Mouse (Mus musculus) hindbrain, embryonic 12.5 days (tissue): ENCODE data around the gene Ccr5. TPM values are rescaled to one million over a fixed set of nuclear protein-coding genes. Genes with fewer than 3 reads are reported as not detected.
"Not testable (repeated sequence)": the region's sequence is repeated elsewhere in the genome, so short reads cannot be mapped to it uniquely, and the experiment has no call there.

Source experiments
- ATAC-seq: fragments of 200-750 bp; cut with Nextera tagmentation; 2 replicates; pipeline ENCODE4 v1.8.0; 2017; ENCODE audit warnings: moderate TSS enrichment; ENCODE audit not compliant: low FRiP score
- H3K27ac ChIP-seq: fragments of 300-500 bp; sonication (generic); 2 replicates; pipeline ENCODE4 v1.5.1; 2016; ENCODE audit warnings: mild to moderate bottlenecking
- H3K27me3 ChIP-seq: fragments of 300-500 bp; sonication (generic); 2 replicates; pipeline ENCODE4 v1.6.1; 2016; ENCODE audit warnings: mild to moderate bottlenecking
- H3K36me3 ChIP-seq: fragments of 300-500 bp; sonication (generic); 2 replicates; pipeline ENCODE4 v1.6.1; 2016; ENCODE audit warnings: mild to moderate bottlenecking
- H3K4me1 ChIP-seq: fragments of 300-500 bp; sonication (generic); 2 replicates; pipeline ENCODE4 v1.6.1; 2016
- H3K4me2 ChIP-seq: fragments of 300-500 bp; sonication (generic); replicated peaks from 2 replicates; pipeline ENCODE4 v1.6.1; 2016; ENCODE audit warnings: mild to moderate bottlenecking
- H3K4me3 ChIP-seq: fragments of 300-500 bp; sonication (generic); 2 replicates; pipeline ENCODE4 v1.5.1; 2016; ENCODE audit warnings: mild to moderate bottlenecking
- H3K9ac ChIP-seq: fragments of 300-500 bp; sonication (generic); 2 replicates; pipeline ENCODE4 v1.6.1; 2016; ENCODE audit warnings: mild to moderate bottlenecking, moderate library complexity
- H3K9me3 ChIP-seq: fragments of 300-500 bp; sonication (generic); replicated peaks from 2 replicates; pipeline ENCODE4 v1.6.1; 2016; ENCODE audit warnings: mild to moderate bottlenecking
- WGBS: fragments of 180-500 bp; shearing (Covaris S2); methylation state at CpG from one replicate; pipeline ENCODE4 v1.1.7; 2016; 5-methylcytosine and 5-hydroxymethylcytosine counted together
- polyA plus RNA-seq: library from polyadenylated mRNA; unstranded; fragments of >200 nt; fragmentation: Nextera tagmentation; extraction: Ambion mirVana; gene quantifications from 2 replicates; pipeline ENCODE4 v1.2.1, GENCODE M21; 2016

Gene Ccr5
- 0.90 and 1.1 TPM in 2 replicates for polyA plus RNA-seq

GRCm38 (mm10) chr9:124121387-124122184 lies at the start of gene Ccr5:
Gene Ccr5 (plus strand): TSS chr9:124121543.
- no peak for ATAC-seq

GRCm38 (mm10) chr9:124079803-124080202 lies 41.5 kb upstream of the Ccr5 start:
- H3K4me2 ChIP-seq = no peak overlapping the region
- no peak overlapping the region for H3K9ac ChIP-seq
- ATAC-seq = no peak
- no peaks in the 10 kb centered on the region for H3K27me3 ChIP-seq
- no peak overlapping the region for H3K4me3 ChIP-seq
- no peaks in the 10 kb centered on the region for H3K36me3 ChIP-seq
- WGBS = 71% methylated on average over 4 of the region's 4 CpGs
- H3K4me1 ChIP-seq = no peaks in the 10 kb centered on the region
- H3K9me3 ChIP-seq = no peaks in the 10 kb centered on the region
- no peak overlapping the region for H3K27ac ChIP-seq

More at GRCm38 (mm10) chr9:124121387-124122184, at the start of gene Ccr5:
- Histone ChIP-seq H3K4me3 (no peak within 1 kb of the TSS), H3K36me3 (no peaks in the 10 kb centered on the region), H3K9ac (no peak within 1 kb of the TSS), H3K4me1 (no peaks in the 10 kb centered on the region), H3K27me3 (no peaks in the 10 kb centered on the region), H3K4me2 (no peak within 1 kb of the TSS), H3K9me3 (no peaks in the 10 kb centered on the region), H3K27ac (no peak within 1 kb of the TSS)
- WGBS = 81% methylated on average over 3 of the region's 3 CpGs

DNA sequence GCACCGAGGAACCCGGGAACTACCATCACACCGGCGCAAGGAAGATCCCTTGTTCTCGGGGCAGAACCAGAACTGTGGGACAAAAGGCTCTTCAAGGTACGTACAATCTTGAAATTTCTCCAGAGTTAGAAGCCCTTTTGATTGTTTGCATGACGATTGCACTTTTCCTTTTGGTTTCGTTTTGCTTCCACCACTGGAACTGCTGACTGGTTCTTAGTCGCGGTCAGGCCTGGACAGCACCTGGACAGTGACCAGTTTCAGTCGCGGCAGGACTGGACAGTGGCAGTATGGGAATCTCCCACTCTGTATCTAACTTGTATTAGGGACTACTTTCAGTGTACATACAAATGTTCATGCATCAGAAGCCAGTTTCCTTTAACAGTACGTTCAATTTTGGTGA lies 40.9 kb upstream of the Ccr5 start:
- WGBS = 95% methylated on average over 13 of the region's 13 CpGs
- not testable (repeated sequence) for H3K4me1 ChIP-seq, H3K36me3 ChIP-seq, H3K4me3 ChIP-seq, H3K9me3 ChIP-seq, H3K27me3 ChIP-seq, H3K9ac ChIP-seq, H3K4me2 ChIP-seq, H3K27ac ChIP-seq, ATAC-seq

- H3K27ac ChIP-seq = no peak overlapping the region
- H3K27me3 ChIP-seq = no peaks in the 10 kb centered on the region
- H3K4me2 ChIP-seq = no peak overlapping the region
- ATAC-seq = no peak
- H3K36me3 ChIP-seq = no peaks in the 10 kb centered on the region
- WGBS = 86% methylated on average over 1 of the region's 1 CpGs
- H3K9me3 ChIP-seq = no peaks in the 10 kb centered on the region
- no peak overlapping the region for H3K9ac ChIP-seq
- no peaks in the 10 kb centered on the region for H3K4me1 ChIP-seq
- no peak overlapping the region for H3K4me3 ChIP-seq
Observed at GRCm38 (mm10) chr9:124090441-124090840, 30.9 kb upstream of the Ccr5 start.

DNA sequence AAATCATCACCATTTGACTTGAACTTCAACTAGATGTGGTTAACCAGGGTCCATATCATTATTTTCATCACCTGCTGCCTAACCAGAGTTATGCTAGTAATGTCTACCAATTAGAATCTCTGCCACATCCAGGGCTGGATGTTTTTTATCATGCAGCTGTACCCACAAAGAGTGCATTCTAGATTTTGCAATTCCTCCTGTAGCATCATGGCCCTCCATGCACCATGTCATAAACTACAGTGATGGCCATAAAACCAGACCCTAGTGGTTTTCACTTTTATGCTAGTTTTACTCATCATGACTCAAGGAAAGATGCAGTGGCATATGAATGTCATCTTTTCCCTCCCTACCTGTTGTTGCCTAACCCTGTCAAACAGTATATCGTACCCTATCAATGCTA lies 22.2 kb upstream of the Ccr5 start:
- WGBS = 90% methylated on average over 1 of the region's 1 CpGs
- no peak for ATAC-seq

DNA sequence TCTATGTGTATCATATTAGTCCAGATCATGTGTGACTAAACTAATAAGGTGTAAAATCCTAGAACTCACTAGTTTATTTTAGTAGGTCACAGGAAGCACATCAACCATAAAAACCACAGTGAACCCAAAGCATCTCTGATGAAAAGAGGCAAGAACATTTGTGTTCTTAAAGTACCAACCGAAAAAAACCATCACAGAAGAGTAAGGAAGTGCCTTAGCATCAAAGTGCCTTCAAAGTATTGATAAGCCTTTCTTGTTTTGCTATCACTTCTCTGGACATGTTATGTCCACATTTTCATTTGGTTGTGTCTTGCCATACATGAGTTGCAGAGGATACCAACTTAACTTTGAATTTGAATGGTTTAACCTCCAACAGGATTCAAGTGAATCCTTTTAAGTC lies 21.0 kb upstream of the Ccr5 start:
- ATAC-seq = no peak
- Histone ChIP-seq H3K4me3 (no peak overlapping the region), H3K4me1 (no peaks in the 10 kb centered on the region), H3K9me3 (no peaks in the 10 kb centered on the region), H3K36me3 (no peaks in the 10 kb centered on the region), H3K4me2 (no peak overlapping the region), H3K27me3 (no peaks in the 10 kb centered on the region), H3K9ac (no peak overlapping the region), H3K27ac (no peak overlapping the region)
- WGBS = 85% methylated on average over 1 of the region's 1 CpGs

More for the DNA sequence above, 22.2 kb upstream of the Ccr5 start:
- Histone ChIP-seq H3K9me3 (no peaks in the 10 kb centered on the region), H3K4me3 (no peak overlapping the region), H3K4me2 (no peak overlapping the region), H3K9ac (no peak overlapping the region), H3K36me3 (no peaks in the 10 kb centered on the region), H3K27ac (no peak overlapping the region), H3K27me3 (no peaks in the 10 kb centered on the region), H3K4me1 (no peaks in the 10 kb centered on the region)

DNA sequence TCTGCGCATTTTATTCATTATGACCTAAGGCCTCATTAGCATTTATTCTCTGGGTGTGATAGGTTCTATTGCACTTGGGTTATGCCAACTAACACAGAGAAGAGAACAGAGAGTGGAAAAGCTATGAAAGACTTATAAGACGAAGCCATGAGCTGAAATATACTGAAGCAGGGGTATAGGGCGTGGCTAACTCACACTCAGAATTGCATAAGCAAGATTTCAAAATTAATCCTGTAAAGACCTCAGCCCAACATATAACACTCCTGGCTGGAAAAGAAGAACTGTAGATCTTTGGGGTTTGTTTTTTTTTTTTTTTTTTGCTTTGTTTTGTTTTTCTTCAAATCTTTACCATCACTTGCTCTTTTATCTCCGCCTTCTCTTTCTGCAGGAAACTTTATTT lies 19.6 kb upstream of the Ccr5 start, which contains the start of gene Ccr2:
Gene Ccr2 (plus strand): TSS at position 228 of the 400 bp plus-strand sequence.
- Histone ChIP-seq H3K9me3 (no peaks in the 10 kb centered on the region), H3K4me1 (no peaks in the 10 kb centered on the region), H3K9ac (no peak within 1 kb of the TSS), H3K4me2 (no peak within 1 kb of the TSS), H3K27me3 (no peaks in the 10 kb centered on the region), H3K36me3 (no peaks in the 10 kb centered on the region), H3K27ac (no peak within 1 kb of the TSS), H3K4me3 (no peak within 1 kb of the TSS)
- no peak for ATAC-seq
- 80% methylated on average over 4 of the region's 4 CpGs for WGBS

DNA sequence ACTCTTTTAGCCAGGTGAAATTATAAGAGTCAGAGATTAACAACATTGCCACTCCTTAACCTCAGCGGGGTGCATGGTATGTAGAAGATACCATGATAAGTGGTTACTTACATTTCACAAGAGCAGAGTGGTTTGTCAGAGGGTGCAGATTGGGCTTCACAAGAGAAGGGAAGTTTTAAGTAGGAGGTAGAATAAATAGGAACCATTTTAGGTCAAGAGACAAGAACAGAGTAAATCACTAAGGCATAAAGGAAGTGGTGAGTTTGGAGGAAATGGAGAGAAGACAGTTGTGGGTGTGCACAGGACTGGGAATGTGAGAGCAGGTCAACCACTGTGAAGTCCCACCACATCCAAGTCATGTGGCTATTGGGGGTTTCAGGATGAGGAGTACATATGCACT lies 18.1 kb upstream of the Ccr5 start:
- no peaks in the 10 kb centered on the region for H3K4me1 ChIP-seq
- ATAC-seq = no peak
- no peaks in the 10 kb centered on the region for H3K27me3 ChIP-seq
- H3K4me3 ChIP-seq = no peak overlapping the region
- H3K9ac ChIP-seq = no peak overlapping the region
- WGBS = 69% methylated on average over 1 of the region's 1 CpGs
- H3K27ac ChIP-seq = no peak overlapping the region
- H3K9me3 ChIP-seq = no peaks in the 10 kb centered on the region
- no peaks in the 10 kb centered on the region for H3K36me3 ChIP-seq
- H3K4me2 ChIP-seq = no peak overlapping the region

DNA sequence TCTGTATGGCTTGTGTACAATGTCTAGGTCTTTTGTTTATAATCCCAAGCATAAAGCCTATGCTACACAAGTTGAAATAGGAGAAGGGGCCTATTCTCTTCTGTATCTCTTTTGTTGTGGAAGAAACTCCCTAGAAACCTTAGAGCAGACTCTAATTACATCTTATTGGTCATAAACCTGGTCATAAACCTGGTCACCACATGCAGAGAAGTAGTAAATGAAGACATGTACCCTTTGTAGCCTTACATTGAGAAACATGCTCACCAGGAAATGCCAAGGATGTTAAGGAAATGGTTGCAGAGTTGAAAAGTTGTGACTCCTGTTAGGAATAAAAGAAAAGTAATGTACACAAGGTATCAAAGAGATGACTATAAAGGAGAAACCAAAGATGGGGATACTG lies 16.1 kb upstream of the Ccr5 start:
- Histone ChIP-seq H3K36me3 (no peaks in the 10 kb centered on the region), H3K9ac (no peak overlapping the region), H3K27me3 (no peaks in the 10 kb centered on the region), H3K9me3 (no peaks in the 10 kb centered on the region), H3K4me2 (no peak overlapping the region), H3K4me3 (no peak overlapping the region), H3K27ac (no peak overlapping the region), H3K4me1 (no peaks in the 10 kb centered on the region)
- ATAC-seq = no peak

GRCm38 (mm10) chr9:124107232-124107631 lies 14.1 kb upstream of the Ccr5 start:
- Histone ChIP-seq H3K4me3 (no peak overlapping the region), H3K36me3 (no peaks in the 10 kb centered on the region), H3K27ac (no peak overlapping the region), H3K9ac (no peak overlapping the region), H3K27me3 (no peaks in the 10 kb centered on the region), H3K4me2 (no peak overlapping the region), H3K9me3 (no peaks in the 10 kb centered on the region), H3K4me1 (no peaks in the 10 kb centered on the region)
- ATAC-seq = no peak

GRCm38 (mm10) chr9:124108356-124109127 lies 12.8 kb upstream of the Ccr5 start:
- no peaks in the 10 kb centered on the region for H3K27me3 ChIP-seq
- no peaks in the 10 kb centered on the region for H3K36me3 ChIP-seq
- no peak overlapping the region for H3K9ac ChIP-seq
- H3K4me3 ChIP-seq = no peak overlapping the region
- no peaks in the 10 kb centered on the region for H3K9me3 ChIP-seq
- no peak overlapping the region for H3K27ac ChIP-seq
- H3K4me1 ChIP-seq = no peaks in the 10 kb centered on the region
- WGBS = 83% methylated on average over 2 of the region's 2 CpGs
- H3K4me2 ChIP-seq = no peak overlapping the region
- no peak for ATAC-seq

DNA sequence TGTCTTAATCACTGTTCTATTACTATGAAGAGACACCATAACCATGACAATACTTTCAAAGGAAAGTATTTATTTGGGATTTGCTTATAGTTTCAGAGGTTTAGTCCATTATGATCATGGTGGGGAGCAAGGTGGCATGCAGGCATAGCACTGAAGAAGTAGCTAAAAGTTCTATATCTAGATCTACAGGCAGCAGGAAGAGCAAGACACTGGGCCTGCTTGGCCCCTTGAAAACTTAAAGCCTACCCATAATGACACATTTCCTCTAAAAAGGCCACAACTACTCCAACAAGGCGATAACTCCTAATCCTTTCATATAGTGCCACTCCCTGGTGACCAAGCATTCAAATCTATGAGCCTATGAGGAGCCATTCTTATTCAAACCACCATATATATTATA lies 9.3 kb upstream of the Ccr5 start:
- H3K4me1 ChIP-seq = no peaks in the 10 kb centered on the region
- H3K9ac ChIP-seq = no peak overlapping the region
- no peaks in the 10 kb centered on the region for H3K27me3 ChIP-seq
- ATAC-seq = no peak
- H3K4me2 ChIP-seq = no peak overlapping the region
- 85% methylated on average over 1 of the region's 1 CpGs for WGBS
- no peaks in the 10 kb centered on the region for H3K36me3 ChIP-seq
- H3K4me3 ChIP-seq = no peak overlapping the region
- no peak overlapping the region for H3K27ac ChIP-seq
- no peaks in the 10 kb centered on the region for H3K9me3 ChIP-seq
